Mouse (Mus musculus): ENCODE data around the gene Cep57l1.

The Cep57l1 gene

DNA sequence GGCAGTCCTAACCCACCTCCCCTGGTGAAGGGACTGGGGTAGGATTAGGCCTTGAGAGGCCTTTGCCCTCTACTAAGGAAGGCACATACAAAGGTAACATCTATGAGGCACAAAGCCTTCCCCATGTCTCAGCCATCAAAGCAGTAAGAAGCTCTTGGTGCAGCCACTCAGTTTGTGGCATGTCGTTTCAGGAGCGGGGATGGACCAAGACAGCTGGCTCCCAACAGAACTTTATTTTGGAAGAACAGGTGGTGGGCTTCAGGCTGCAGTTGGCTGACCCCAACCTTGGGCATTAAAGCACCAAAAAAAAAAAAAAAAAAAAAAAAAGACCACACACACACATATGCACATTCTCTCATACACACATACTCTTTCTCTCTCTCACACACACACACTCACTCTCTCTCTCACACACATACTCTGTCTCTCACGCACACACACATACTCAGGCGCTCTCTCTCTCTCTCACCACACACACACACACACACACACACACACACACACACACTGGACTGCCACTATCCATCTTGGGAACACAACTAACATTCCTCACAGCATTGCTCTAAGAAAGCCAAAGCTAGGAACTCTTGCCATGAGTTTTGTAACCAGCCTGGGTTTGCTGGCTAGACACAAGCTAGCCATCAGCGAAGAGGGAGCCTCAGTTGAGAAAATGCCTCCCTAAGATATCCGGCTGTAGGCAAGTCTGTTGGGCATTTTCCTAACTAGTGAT is 133.7 kb downstream of the Cep57l1 start:
- no peak for DNase-seq (ENCODE audit: low spot score)

GRCm38 (mm10) chr10:41675243-41675642 is 134.4 kb downstream of the Cep57l1 start:
- no peak for DNase-seq (ENCODE audit: low spot score)

DNA sequence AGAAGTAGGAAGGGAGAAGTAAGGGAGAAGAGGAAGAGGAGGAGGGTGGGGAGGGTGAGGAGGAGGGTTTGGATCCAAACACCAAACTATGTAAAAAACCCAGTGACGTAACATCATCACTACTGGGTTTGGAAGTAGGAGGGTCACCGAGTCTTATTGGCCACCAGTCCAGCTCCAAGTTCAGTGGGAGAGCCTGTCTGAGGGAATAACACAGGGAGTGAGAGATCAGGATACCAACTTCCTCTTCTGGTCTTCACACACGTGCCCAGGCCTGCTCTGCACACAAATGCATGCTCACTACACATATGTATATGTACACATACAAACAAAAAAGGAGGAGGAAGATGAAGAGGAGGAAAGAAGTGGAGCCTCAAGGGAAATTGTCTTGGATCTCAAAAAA is 135.3 kb downstream of the Cep57l1 start:
- no peak for DNase-seq (ENCODE audit: low spot score)

- no peak for DNase-seq (ENCODE audit: low spot score)
Observed at GRCm38 (mm10) chr10:41670196-41670595, 139.5 kb downstream of the Cep57l1 start.

Measured in urinary bladder, postnatal 14 days (tissue).